Mouse (Mus musculus) embryonic stem cell, embryonic (primary cell): ENCODE data around the gene Sclt1.

ENCODE experiments used
- CTCF ChIA-PET, 4 experiments: fragments of 300-600 bp in 2 of 4; fragments of 350-600 bp in 2 of 4; sonication (Branson Sonifier 250); formaldehyde crosslinking; loops; one replicate each; lab custom pipeline; 2022; ENCODE audit warnings: inconsistent platforms in 2 of 4; lab: Charles Lee
- POLR2A ChIA-PET, 4 experiments: fragments of 300-600 bp in 2 of 4; fragments of 350-600 bp in 2 of 4; sonication (Branson Sonifier 250); formaldehyde crosslinking; loops; one replicate each; lab custom pipeline; 2022; ENCODE audit warnings: antibody characterized with exemption in 4 of 4, inconsistent platforms in 1 of 4; lab: Charles Lee

Gene Sclt1

GRCm38 (mm10) chr3:41597036-41597435 is 145.3 kb downstream of the Sclt1 start:
- ChIA-PET POLR2A (interaction anchor here (0.7 to 50.6 kb wide), 13 partner anchors 4 to 101 kb away, joined by 3 to 1272 read pairs (median 6); partner anchors contain the start of gene Jade1 (in 2 of the 4)), CTCF (interaction anchor here in 2 of 4 experiments (0.9 to 2.3 kb wide), 2 partner anchors 9 to 15 kb away, joined by 4 to 6 read pairs; no protein-coding TSS in a partner anchor)

- CTCF ChIA-PET = interaction anchor here in 3 of 4 experiments (0.8 to 2.3 kb wide), 3 partner anchors 17 to 29 kb away, joined by 3 to 6 read pairs (median 6); no protein-coding TSS in a partner anchor
- POLR2A ChIA-PET = interaction anchor here in 3 of 4 experiments (0.6 to 50.6 kb wide), 12 partner anchors 6 to 114 kb away, joined by 3 to 1272 read pairs (median 4); partner anchors contain the start of gene Jade1 (in 1 of the 3)
Observed at GRCm38 (mm10) chr3:41595010-41595409, 147.3 kb downstream of the Sclt1 start.

GRCm38 (mm10) chr3:41594097-41594879 is 148.0 kb downstream of the Sclt1 start:
- ChIA-PET POLR2A (interaction anchor here in 3 of 4 experiments (0.9 to 50.6 kb wide), 12 partner anchors 7 to 99 kb away, joined by 3 to 1272 read pairs (median 4); partner anchors contain the start of gene Jade1 (in 1 of the 3)), CTCF (interaction anchor here in 2 of 4 experiments (0.8 to 2.3 kb wide), 3 partner anchors 17 to 38 kb away, joined by 3 to 6 read pairs (median 3); no protein-coding TSS in a partner anchor)

- POLR2A ChIA-PET = interaction anchor here (0.5 to 50.6 kb wide), 14 partner anchors 7 to 100 kb away, joined by 3 to 1272 read pairs (median 7); no protein-coding TSS in a partner anchor
Observed at GRCm38 (mm10) chr3:41592805-41593204, 149.5 kb downstream of the Sclt1 start.

GRCm38 (mm10) chr3:41591651-41592170 is 150.6 kb downstream of the Sclt1 start:
- POLR2A ChIA-PET = interaction anchor here (0.6 to 50.6 kb wide), 18 partner anchors 6 to 144 kb away, joined by 3 to 1272 read pairs (median 5); partner anchors contain the start of gene Jade1 (in 1 of the 4)
- CTCF ChIA-PET = interaction anchor here (0.5 to 1.2 kb wide), 5 partner anchors 8 to 90 kb away, joined by 3 to 4 read pairs (median 3); no protein-coding TSS in a partner anchor

More at GRCm38 (mm10) chr3:41592805-41593204, 149.5 kb downstream of the Sclt1 start:
- CTCF ChIA-PET = interaction anchor here in 1 of 4 experiments (1.6 kb wide), 1 partner anchor 36 kb away, joined by 3 read pairs; no protein-coding TSS in a partner anchor

GRCm38 (mm10) chr3:41590695-41591559 is 151.4 kb downstream of the Sclt1 start:
- POLR2A ChIA-PET = interaction anchor here in 3 of 4 experiments (0.6 to 50.6 kb wide), 17 partner anchors 5 to 143 kb away, joined by 3 to 1272 read pairs (median 6); partner anchors contain the start of gene Jade1 (in 1 of the 3)

GRCm38 (mm10) chr3:41589988-41590387 is 152.3 kb downstream of the Sclt1 start:
- ChIA-PET POLR2A (interaction anchor here in 2 of 4 experiments (1.0 to 50.6 kb wide), 10 partner anchors 4 to 39 kb away, joined by 3 to 1272 read pairs (median 8); partner anchors contain the start of gene Jade1 (in 1 of the 2)), CTCF (interaction anchor here in 1 of 4 experiments (1.1 kb wide), 1 partner anchor 98 kb away, joined by 5 read pairs; no protein-coding TSS in a partner anchor)

More at GRCm38 (mm10) chr3:41590695-41591559, 151.4 kb downstream of the Sclt1 start:
- CTCF ChIA-PET = interaction anchor here in 3 of 4 experiments (0.5 to 1.2 kb wide), 4 partner anchors 9 to 89 kb away, joined by 3 to 4 read pairs (median 4); no protein-coding TSS in a partner anchor

- POLR2A ChIA-PET = interaction anchor here in 3 of 4 experiments (0.9 to 50.6 kb wide), 12 partner anchors 4 to 93 kb away, joined by 3 to 1272 read pairs (median 9); partner anchors contain the start of gene Jade1 (in 1 of the 3)
- CTCF ChIA-PET = interaction anchor here in 1 of 4 experiments (1.1 kb wide), 1 partner anchor 98 kb away, joined by 5 read pairs; no protein-coding TSS in a partner anchor
Observed at GRCm38 (mm10) chr3:41589246-41589914, 152.9 kb downstream of the Sclt1 start.

GRCm38 (mm10) chr3:41588495-41588894 is 153.8 kb downstream of the Sclt1 start:
- CTCF ChIA-PET = interaction anchor here in 2 of 4 experiments (0.6 to 1.4 kb wide), 3 partner anchors 12 to 430 kb away, joined by 3 to 4 read pairs (median 4); no protein-coding TSS in a partner anchor

GRCm38 (mm10) chr3:41587588-41587987 is 154.7 kb downstream of the Sclt1 start:
- CTCF ChIA-PET = interaction anchor here in 3 of 4 experiments (0.6 to 1.4 kb wide), 3 partner anchors 13 to 87 kb away, joined by 3 to 4 read pairs (median 3); no protein-coding TSS in a partner anchor
- POLR2A ChIA-PET = interaction anchor here (0.5 to 50.6 kb wide), 24 partner anchors 2 to 152 kb away, joined by 3 to 1272 read pairs (median 6); partner anchors contain the start of gene Jade1 (in 2 of the 4)

More at GRCm38 (mm10) chr3:41588495-41588894, 153.8 kb downstream of the Sclt1 start:
- POLR2A ChIA-PET = interaction anchor here in 3 of 4 experiments (0.5 to 50.6 kb wide), 14 partner anchors 3 to 96 kb away, joined by 3 to 1272 read pairs (median 10); partner anchors contain the start of gene Jade1 (in 2 of the 3)

GRCm38 (mm10) chr3:41586917-41587316 is 155.4 kb downstream of the Sclt1 start:
- ChIA-PET CTCF (interaction anchor here in 1 of 4 experiments (1.4 kb wide), 1 partner anchor 14 kb away, joined by 4 read pairs; no protein-coding TSS in a partner anchor), POLR2A (interaction anchor here (0.9 to 50.6 kb wide), 20 partner anchors 1 to 151 kb away, joined by 3 to 1272 read pairs (median 8); partner anchors contain the start of gene Jade1 (in 2 of the 4))

- ChIA-PET POLR2A (interaction anchor here (1.3 to 50.6 kb wide), 9 partner anchors 1 to 90 kb away, joined by 3 to 1272 read pairs (median 17); partner anchors contain the start of gene Jade1 (in 1 of the 4)), CTCF (interaction anchor here in 1 of 4 experiments (1.1 kb wide), 1 partner anchor 20 kb away, joined by 4 read pairs; no protein-coding TSS in a partner anchor)
Observed at GRCm38 (mm10) chr3:41586330-41586729, 156.0 kb downstream of the Sclt1 start.

GRCm38 (mm10) chr3:41585548-41585947 is 156.8 kb downstream of the Sclt1 start:
- ChIA-PET POLR2A (interaction anchor here (0.6 to 50.6 kb wide), 12 partner anchors 0 to 89 kb away, joined by 3 to 1272 read pairs (median 21); partner anchors contain the start of gene Jade1 (in 2 of the 4)), CTCF (interaction anchor here in 2 of 4 experiments (0.5 to 1.1 kb wide), 4 partner anchors 21 to 370 kb away, joined by 3 to 6 read pairs (median 4); no protein-coding TSS in a partner anchor)

GRCm38 (mm10) chr3:41583621-41584020 is 158.7 kb downstream of the Sclt1 start:
- ChIA-PET POLR2A (interaction anchor here (0.7 to 50.6 kb wide), 16 partner anchors 2 to 87 kb away, joined by 3 to 1272 read pairs (median 4); partner anchors contain the start of gene Jade1 (in 3 of the 4)), CTCF (interaction anchor here in 2 of 4 experiments (0.5 to 2.0 kb wide), 7 partner anchors 17 to 252 kb away, joined by 3 to 8 read pairs (median 3); no protein-coding TSS in a partner anchor)

GRCm38 (mm10) chr3:41583092-41583491 is 159.2 kb downstream of the Sclt1 start:
- POLR2A ChIA-PET = interaction anchor here (0.6 to 50.6 kb wide), 24 partner anchors 2 to 96 kb away, joined by 3 to 1272 read pairs (median 4); partner anchors contain the start of gene Jade1 (in 3 of the 4)
- CTCF ChIA-PET = interaction anchor here in 2 of 4 experiments (0.5 to 2.0 kb wide), 5 partner anchors 16 to 251 kb away, joined by 3 to 8 read pairs (median 3); no protein-coding TSS in a partner anchor
